Mouse (Mus musculus) embryonic facial prominence, embryonic 11.5 days (tissue): Measurements from ENCODE around the gene Dusp11. TPM values are rescaled to one million over a fixed set of nuclear protein-coding genes. Genes with fewer than 3 reads are reported as not detected.
"Not testable (repeated sequence)": the region's sequence is repeated elsewhere in the genome, so short reads cannot be mapped to it uniquely, and the experiment has no call there.

ENCODE experiments used
- ATAC-seq: fragments of 200-750 bp; cut with Nextera tagmentation; replicated peaks from 2 replicates; pipeline ENCODE4 v1.8.0; 2017; ENCODE audit warnings: low read depth; ENCODE audit not compliant: insufficient number of reproducible peaks, low FRiP score, low TSS enrichment
- DNase-seq: peaks from one replicate; pipeline ENCODE4 v3.0.0-alpha.2; 2015; ENCODE audit warnings: low spot score
- H3K27ac ChIP-seq: fragments of 300-500 bp; sonication (generic); replicated peaks from 2 replicates; pipeline ENCODE4 v1.5.1; 2014; ENCODE audit warnings: mild to moderate bottlenecking, low read depth, low read length, control low read depth
- H3K27me3 ChIP-seq: fragments of 300-500 bp; sonication (generic); 2 replicates; pipeline ENCODE4 v1.6.1; 2014; ENCODE audit warnings: mild to moderate bottlenecking, low read length, moderate library complexity, mixed read lengths; ENCODE audit not compliant: control insufficient read depth, insufficient read depth
- H3K36me3 ChIP-seq: fragments of 300-500 bp; sonication (generic); replicated peaks from 2 replicates; pipeline ENCODE4 v1.6.1; 2014; ENCODE audit warnings: low read depth, mild to moderate bottlenecking, low read length, moderate library complexity, mixed read lengths; ENCODE audit not compliant: control insufficient read depth, insufficient read depth
- H3K4me1 ChIP-seq: fragments of 300-500 bp; sonication (generic); 2 replicates; pipeline ENCODE4 v1.6.1; 2014; ENCODE audit warnings: low read length, mixed read lengths; ENCODE audit not compliant: control insufficient read depth, insufficient read depth
- H3K4me2 ChIP-seq: fragments of 300-500 bp; sonication (generic); 2 replicates; pipeline ENCODE4 v1.6.1; 2014; ENCODE audit warnings: low read depth, mild to moderate bottlenecking, control low read depth, low read length, moderate library complexity
- H3K4me3 ChIP-seq: fragments of 300-500 bp; sonication (generic); 2 replicates; pipeline ENCODE4 v1.5.1; 2014; ENCODE audit warnings: low read depth, low read length, control low read depth
- H3K9ac ChIP-seq: fragments of 300-500 bp; sonication (generic); replicated peaks from 2 replicates; pipeline ENCODE4 v1.6.1; 2014; ENCODE audit warnings: mild to moderate bottlenecking, control low read depth, low read length
- H3K9me3 ChIP-seq: fragments of 300-500 bp; sonication (generic); replicated peaks from 2 replicates; pipeline ENCODE4 v1.6.1; 2016; ENCODE audit warnings: mild to moderate bottlenecking, low read length, inconsistent platforms, mixed read lengths; ENCODE audit not compliant: control insufficient read depth
- WGBS: fragments of 180-500 bp; shearing (Covaris S2); extraction: QIAGEN DNeasy Blood & Tissue Kit; methylation state at CpG from one replicate; pipeline ENCODE4 v1.1.7; 2014; 5-methylcytosine and 5-hydroxymethylcytosine counted together
- polyA plus RNA-seq: library from polyadenylated mRNA; unstranded; fragments of >200 nt; fragmentation: Nextera tagmentation; extraction: Ambion mirVana; gene quantifications from 2 replicates; pipeline ENCODE4 v1.2.1, GENCODE M21; 2014

Gene Dusp11
- 43.7 and 45.3 TPM in 2 replicates for polyA plus RNA-seq

GRCm38 (mm10) chr6:85961101-85962091, at the start of gene Dusp11:
TSS of gene Dusp11 (minus strand) at chr6:85961667.
- Histone ChIP-seq H3K4me3 (peak within 1 kb of the TSS; percentile 81), H3K36me3 (no peaks in the 10 kb centered on the region), H3K9ac (peak within 1 kb of the TSS; percentile 93), H3K27ac (peak within 1 kb of the TSS; percentile 95), H3K4me2 (peak within 1 kb of the TSS; percentile 62), H3K4me1 (no peaks in the 10 kb centered on the region), H3K27me3 (no peaks in the 10 kb centered on the region), H3K9me3 (no peaks in the 10 kb centered on the region)
- peak; percentile 94 for ATAC-seq
- under 1% methylated on average over 70 of the region's 70 CpGs for WGBS
- DNase-seq: peak; percentile 96

- ATAC-seq (no peak), DNase-seq (peak; percentile 70)
- H3K36me3 ChIP-seq: no peaks in the 10 kb centered on the region
- H3K9me3 ChIP-seq: no peaks in the 10 kb centered on the region
- no peak overlapping the region for H3K4me2 ChIP-seq
- no peak overlapping the region for H3K4me3 ChIP-seq
- H3K27ac ChIP-seq: no peak overlapping the region
- H3K4me1 ChIP-seq: no peaks in the 10 kb centered on the region
- no peak overlapping the region for H3K9ac ChIP-seq
- no peaks in the 10 kb centered on the region for H3K27me3 ChIP-seq
- 41% methylated on average over 4 of the region's 4 CpGs for WGBS
Measured at GRCm38 (mm10) chr6:86009980-86010379, 48.5 kb upstream of the Dusp11 start.

GRCm38 (mm10) chr6:86004271-86005148, 43.0 kb upstream of the Dusp11 start:
- 11% methylated on average over 18 of the region's 18 CpGs for WGBS

GRCm38 (mm10) chr6:86003405-86003925, 42.0 kb upstream of the Dusp11 start:
- DNase-seq (no peak), ATAC-seq (no peak)
- H3K9me3 ChIP-seq: no peaks in the 10 kb centered on the region
- H3K4me2 ChIP-seq: no peak overlapping the region
- no peak overlapping the region for H3K9ac ChIP-seq
- H3K27me3 ChIP-seq: no peaks in the 10 kb centered on the region
- no peak overlapping the region for H3K27ac ChIP-seq
- WGBS: 76% methylated on average over 18 of the region's 18 CpGs
- H3K36me3 ChIP-seq: no peaks in the 10 kb centered on the region
- H3K4me1 ChIP-seq: no peaks in the 10 kb centered on the region
- no peak overlapping the region for H3K4me3 ChIP-seq

More at GRCm38 (mm10) chr6:86004271-86005148, 43.0 kb upstream of the Dusp11 start:
- Histone ChIP-seq H3K4me1 (no peaks in the 10 kb centered on the region), H3K36me3 (no peaks in the 10 kb centered on the region), H3K4me2 (peak overlapping the region; percentile 11; the same call in 1 of the 2 replicates), H3K4me3 (no peak overlapping the region), H3K27ac (no peak overlapping the region), H3K9me3 (no peaks in the 10 kb centered on the region), H3K27me3 (no peaks in the 10 kb centered on the region), H3K9ac (no peak overlapping the region)
- DNase-seq (peak; percentile 92), ATAC-seq (peak; percentile 79)

- ATAC-seq, H3K9ac ChIP-seq, H3K36me3 ChIP-seq, H3K27ac ChIP-seq, DNase-seq, H3K4me1 ChIP-seq, H3K27me3 ChIP-seq, H3K4me3 ChIP-seq, H3K9me3 ChIP-seq, H3K4me2 ChIP-seq: not testable (repeated sequence)
- WGBS: 96% methylated on average over 5 of the region's 5 CpGs
Measured at GRCm38 (mm10) chr6:85990774-85991173, 29.3 kb upstream of the Dusp11 start.

GRCm38 (mm10) chr6:85989570-85989969, 28.1 kb upstream of the Dusp11 start:
- H3K4me3 ChIP-seq, H3K27ac ChIP-seq, H3K4me2 ChIP-seq, H3K9ac ChIP-seq, H3K27me3 ChIP-seq, H3K9me3 ChIP-seq, ATAC-seq, H3K4me1 ChIP-seq, DNase-seq, H3K36me3 ChIP-seq: not testable (repeated sequence)
- WGBS: 80% methylated on average over 5 of the region's 5 CpGs

GRCm38 (mm10) chr6:85984351-85984750, 22.9 kb upstream of the Dusp11 start:
- no peaks in the 10 kb centered on the region for H3K9me3 ChIP-seq
- ATAC-seq (no peak), DNase-seq (no peak)
- no peaks in the 10 kb centered on the region for H3K4me1 ChIP-seq
- 74% methylated on average over 8 of the region's 8 CpGs for WGBS
- no peaks in the 10 kb centered on the region for H3K27me3 ChIP-seq
- H3K36me3 ChIP-seq: no peaks in the 10 kb centered on the region
- no peak overlapping the region for H3K9ac ChIP-seq
- H3K4me2 ChIP-seq: no peak overlapping the region
- no peak overlapping the region for H3K27ac ChIP-seq
- no peak overlapping the region for H3K4me3 ChIP-seq
